Mouse (Mus musculus) left cerebral cortex, adult 9 months (tissue): Measurements from ENCODE around the gene Islr2.

Experiments used
- DNase-seq, 2 experiments: peaks; one replicate each; pipeline ENCODE4 v3.0.0; 2022; ENCODE audit warnings: low spot score in 2 of 2

Islr2 gene

GRCm38 (mm10) chr9:58153095-58153494 is 51.0 kb downstream of the Islr2 start:
- no peak for DNase-seq

GRCm38 (mm10) chr9:58150733-58151361 is 53.3 kb downstream of the Islr2 start:
- DNase-seq: no peak

GRCm38 (mm10) chr9:58148806-58149205 is 55.3 kb downstream of the Islr2 start:
- DNase-seq: no peak
